Mouse (Mus musculus) olfactory bulb, adult 2 months (tissue): Measurements from ENCODE around the gene Hnrnpu.

Experiments used
- CTCF ChIP-seq: fragments of 200-500 bp; IDR thresholded peaks from 2 replicates; pipeline ENCODE4 v1.5.1; 2012; ENCODE audit warnings: low read depth, mild to moderate bottlenecking, low read length, moderate library complexity; ENCODE audit not compliant: insufficient read depth
- POLR2A ChIP-seq: fragments of 200-500 bp; IDR thresholded peaks from 2 replicates; pipeline ENCODE4 v1.6.1; 2012; ENCODE audit warnings: mild to moderate bottlenecking, low read depth, low read length, moderate library complexity; ENCODE audit not compliant: insufficient read depth

DNA sequence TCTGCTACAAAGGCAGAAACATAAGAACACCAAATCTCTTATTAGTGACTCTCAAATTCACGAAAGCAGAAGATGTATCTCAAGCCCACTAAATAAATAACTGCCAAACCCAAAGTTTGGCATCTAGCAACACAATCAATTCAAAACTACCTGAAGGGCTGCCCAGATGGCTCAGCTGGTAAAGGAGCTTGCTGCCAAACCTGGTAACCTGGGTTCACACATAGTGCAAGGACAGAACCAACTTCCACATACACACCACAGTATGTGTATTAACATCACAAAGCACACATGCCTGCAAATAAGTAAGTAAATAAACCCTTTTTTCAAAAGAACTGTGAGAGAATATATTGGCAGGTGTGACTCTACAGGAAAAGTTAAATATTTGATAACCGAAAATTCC lies 23.4 kb downstream of the Hnrnpu start:
- no peak for TF ChIP-seq CTCF
- TF ChIP-seq POLR2A, result no peak
